Mouse (Mus musculus) liver, postnatal 0 days (tissue): ENCODE measurements around the gene Usp12.

Experiments used
- CTCF ChIP-seq: sonication (generic); IDR thresholded peaks from 2 replicates; pipeline ENCODE4 v1.5.1; 2016; ENCODE audit warnings: antibody characterized with exemption, low read depth
- EP300 ChIP-seq: IDR thresholded peaks from 2 replicates; pipeline ENCODE4 v1.6.1; 2016; ENCODE audit warnings: antibody characterized with exemption, low read depth, mild to moderate bottlenecking

- TF ChIP-seq CTCF (no peak), EP300 (no peak)
Observed at GRCm38 (mm10) chr5:146736348-146736747, 58.5 kb downstream of the Usp12 start.
